Mouse (Mus musculus) kidney, postnatal 0 days (tissue): ENCODE results near the gene Atp5g3. TPM values are rescaled to one million over a fixed set of nuclear protein-coding genes. Genes with fewer than 3 reads are reported as not detected.
A peak's percentile ranks its signal among the peaks of the same experiment; 100 is the strongest.

Experiments used
- ATAC-seq: fragments of 200-750 bp; cut with Nextera tagmentation; replicated peaks from 2 replicates; pipeline ENCODE4 v1.8.0; 2017; ENCODE audit warnings: low read depth, moderate number of reproducible peaks, moderate TSS enrichment, moderate library complexity; ENCODE audit not compliant: low FRiP score
- DNase-seq: peaks from one replicate; pipeline ENCODE4 v3.0.0-alpha.2; 2016; ENCODE audit warnings: low spot score
- H3K27ac ChIP-seq: fragments of 300-500 bp; sonication (generic); 2 replicates; pipeline ENCODE4 v1.5.1; 2014; ENCODE audit warnings: mild to moderate bottlenecking
- H3K27me3 ChIP-seq: fragments of 300-500 bp; sonication (generic); 2 replicates; pipeline ENCODE4 v1.6.1; 2014; ENCODE audit warnings: low read length, mixed read lengths; ENCODE audit not compliant: insufficient read depth
- H3K36me3 ChIP-seq: fragments of 300-500 bp; sonication (generic); 2 replicates; pipeline ENCODE4 v1.6.1; 2014; ENCODE audit warnings: low read length, mixed read lengths; ENCODE audit not compliant: insufficient read depth
- H3K4me1 ChIP-seq: fragments of 300-500 bp; sonication (generic); replicated peaks from 2 replicates; pipeline ENCODE4 v1.6.1; 2014; ENCODE audit warnings: antibody characterized with exemption, low read length, mixed read lengths; ENCODE audit not compliant: insufficient read depth
- H3K4me2 ChIP-seq: fragments of 300-500 bp; sonication (generic); 2 replicates; pipeline ENCODE4 v1.6.1; 2014; ENCODE audit warnings: mild to moderate bottlenecking, low read length, moderate library complexity, mixed read lengths
- H3K4me3 ChIP-seq: fragments of 300-500 bp; sonication (generic); replicated peaks from 2 replicates; pipeline ENCODE4 v1.5.1; 2014; ENCODE audit warnings: low read depth, low read length
- H3K9ac ChIP-seq: fragments of 300-500 bp; sonication (generic); 2 replicates; pipeline ENCODE4 v1.6.1; 2014; ENCODE audit warnings: low read depth, low read length
- H3K9me3 ChIP-seq: fragments of 300-500 bp; sonication (generic); replicated peaks from 2 replicates; pipeline ENCODE4 v1.6.1; 2016; ENCODE audit warnings: low read length, inconsistent platforms, mixed read lengths
- CTCF ChIP-seq: IDR thresholded peaks from 2 replicates; pipeline ENCODE4 v1.5.1; 2016; ENCODE audit warnings: antibody characterized with exemption, low read depth, mild to moderate bottlenecking, moderate library complexity
- WGBS: fragments of 180-500 bp; shearing (Covaris S2); extraction: QIAGEN DNeasy Blood & Tissue Kit; methylation state at CpG from one replicate; pipeline ENCODE4 v1.1.7; 2014; 5-methylcytosine and 5-hydroxymethylcytosine counted together
- polyA plus RNA-seq: library from polyadenylated mRNA; unstranded; fragments of >200 nt; fragmentation: Nextera tagmentation; extraction: Ambion mirVana; gene quantifications from 2 replicates; pipeline ENCODE4 v1.2.1, GENCODE M21; 2015

The Atp5g3 gene
- 2,509 and 2,635 TPM in 2 replicates for polyA plus RNA-seq

DNA sequence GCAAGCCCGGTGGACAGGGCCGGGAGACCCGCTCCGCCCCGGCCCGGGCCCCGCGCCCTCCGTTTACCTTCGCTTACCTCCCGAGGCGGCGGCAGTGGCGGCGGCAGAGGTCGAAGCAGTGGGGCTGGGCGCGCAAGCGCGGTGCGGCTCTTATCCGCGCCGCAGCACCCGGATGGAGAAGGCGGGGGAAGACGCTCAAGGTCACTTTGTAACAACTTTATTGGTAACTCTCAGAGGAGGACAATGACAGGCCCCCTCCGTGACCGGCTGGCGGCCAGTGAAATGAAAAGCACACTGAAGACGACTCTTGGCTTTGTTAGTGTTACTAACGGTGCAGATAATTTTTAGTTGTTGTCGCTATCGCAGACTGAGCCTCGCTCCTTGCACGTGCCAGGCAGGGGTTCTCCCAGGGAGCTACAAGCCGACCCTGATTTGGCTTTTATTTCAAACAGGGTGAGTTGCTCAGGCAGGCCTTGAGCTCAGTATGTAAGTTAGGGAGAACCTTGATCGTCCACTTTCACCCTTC is at the start of gene Atp5g3:
Gene Atp5g3 (minus strand): TSS at position 152 of the 526 bp plus-strand sequence.
- under 1% methylated on average over 38 of the region's 38 CpGs for WGBS
- no peaks in the 10 kb centered on the region for H3K4me1 ChIP-seq
- DNase-seq (peak; percentile 96), ATAC-seq (peak; percentile 89)
- no peaks in the 10 kb centered on the region for H3K27me3 ChIP-seq
- no peaks in the 10 kb centered on the region for H3K9me3 ChIP-seq
- peak within 1 kb of the TSS; percentile 100 for H3K9ac ChIP-seq
- H3K4me3 ChIP-seq = peak within 1 kb of the TSS; percentile 99
- H3K4me2 ChIP-seq = peak within 1 kb of the TSS; percentile 55
- no peak for TF ChIP-seq CTCF
- H3K27ac ChIP-seq = peak within 1 kb of the TSS; percentile 98
- peaks cover 25% of the 10 kb centered on the region for H3K36me3 ChIP-seq

DNA sequence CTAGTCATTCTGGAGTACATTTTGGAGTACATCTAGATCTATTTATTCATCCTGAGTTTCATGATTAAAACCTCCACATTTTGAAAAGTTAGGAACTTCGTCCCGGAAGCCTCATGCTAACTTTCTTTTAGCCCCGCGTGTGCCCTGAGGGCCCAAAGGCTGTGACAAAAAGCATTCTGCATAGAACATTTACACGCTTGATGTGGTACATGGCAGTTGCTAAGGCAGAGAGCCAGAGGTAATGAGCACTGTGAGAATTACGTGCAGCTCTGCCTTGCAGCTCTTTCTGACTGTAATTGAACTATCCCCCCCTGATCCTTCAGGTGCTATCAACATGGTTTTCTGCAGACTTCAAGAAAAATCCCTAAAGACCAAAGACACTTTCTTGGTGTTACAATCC is 47.2 kb upstream of the Atp5g3 start:
- Histone ChIP-seq H3K9ac (no peak overlapping the region), H3K27ac (no peak overlapping the region), H3K27me3 (no peaks in the 10 kb centered on the region), H3K4me2 (no peak overlapping the region), H3K4me3 (no peak overlapping the region), H3K36me3 (no peaks in the 10 kb centered on the region), H3K9me3 (no peaks in the 10 kb centered on the region), H3K4me1 (no peaks in the 10 kb centered on the region; the same call in 1 of the 2 replicates)
- no peak for DNase-seq
- no peak for ATAC-seq
- TF ChIP-seq CTCF = no peak
- 72% methylated on average over 6 of the region's 6 CpGs for WGBS

DNA sequence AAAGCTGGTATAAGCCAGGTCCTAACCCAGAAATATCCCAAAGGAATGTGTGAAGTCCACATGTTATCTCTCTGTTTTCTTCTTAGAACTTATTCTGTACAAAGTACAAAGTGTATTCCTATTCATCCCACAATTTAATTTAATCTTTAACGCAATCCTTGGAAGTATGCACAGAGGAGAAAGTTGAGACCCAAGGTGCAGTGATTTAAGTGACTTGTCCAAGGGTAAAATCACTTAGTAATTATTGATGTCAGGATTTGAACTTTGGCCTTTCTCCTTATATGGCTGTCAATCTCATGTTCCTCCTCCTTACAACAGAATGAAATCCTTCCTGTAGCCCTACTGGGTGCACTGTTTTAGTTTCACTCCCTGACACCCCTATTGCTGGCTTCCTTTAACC is 42.5 kb upstream of the Atp5g3 start:
- H3K9ac ChIP-seq = no peak overlapping the region
- DNase-seq = no peak
- 57% methylated on average over 1 of the region's 1 CpGs for WGBS
- no peaks in the 10 kb centered on the region for H3K27me3 ChIP-seq
- TF ChIP-seq CTCF = no peak
- H3K27ac ChIP-seq = no peak overlapping the region
- no peak overlapping the region for H3K4me3 ChIP-seq
- ATAC-seq = no peak
- peaks cover 4% of the 10 kb centered on the region; the same call in 1 of the 2 replicates for H3K4me1 ChIP-seq
- no peaks in the 10 kb centered on the region for H3K36me3 ChIP-seq
- H3K9me3 ChIP-seq = no peaks in the 10 kb centered on the region
- H3K4me2 ChIP-seq = no peak overlapping the region

- Histone ChIP-seq H3K27me3 (no peaks in the 10 kb centered on the region), H3K9me3 (no peaks in the 10 kb centered on the region), H3K4me2 (peak overlapping the region; percentile 13; the same call in 1 of the 2 replicates), H3K27ac (0 out of 2 replicates have a peak overlapping the region, but pooled peaks have one; percentile 36), H3K9ac (no peak overlapping the region), H3K36me3 (no peaks in the 10 kb centered on the region), H3K4me1 (peaks cover 4% of the 10 kb centered on the region; the same call in 1 of the 2 replicates), H3K4me3 (no peak overlapping the region)
- 18% methylated on average over 8 of the region's 8 CpGs for WGBS
- peak; percentile 66 for DNase-seq
- no peak for ATAC-seq
- no peak for TF ChIP-seq CTCF
These were observed 41.6 kb upstream of the Atp5g3 start for GRCm38 (mm10) chr2:73952597-73953219.

GRCm38 (mm10) chr2:73947360-73947759 is 36.2 kb upstream of the Atp5g3 start:
- DNase-seq (no peak), ATAC-seq (no peak)
- no peaks in the 10 kb centered on the region for H3K36me3 ChIP-seq
- H3K9me3 ChIP-seq = no peaks in the 10 kb centered on the region
- TF ChIP-seq CTCF = peak; percentile 35; the same call in 1 of the 2 replicates
- H3K9ac ChIP-seq = no peak overlapping the region
- H3K4me3 ChIP-seq = no peak overlapping the region
- no peak overlapping the region for H3K4me2 ChIP-seq
- H3K4me1 ChIP-seq = 0 out of 2 replicates have a peak, but pooled peaks cover 4% of the 10 kb centered on the region
- H3K27ac ChIP-seq = no peak overlapping the region
- H3K27me3 ChIP-seq = no peaks in the 10 kb centered on the region
- WGBS = 85% methylated on average over 2 of the region's 2 CpGs

- Histone ChIP-seq H3K4me2 (no peak overlapping the region), H3K9me3 (no peaks in the 10 kb centered on the region), H3K9ac (no peak overlapping the region), H3K27ac (no peak overlapping the region), H3K4me3 (no peak overlapping the region), H3K36me3 (no peaks in the 10 kb centered on the region), H3K4me1 (no peaks in the 10 kb centered on the region), H3K27me3 (no peaks in the 10 kb centered on the region)
- no peak for TF ChIP-seq CTCF
- WGBS = 87% methylated on average over 8 of the region's 8 CpGs
- ATAC-seq = no peak
- DNase-seq = no peak
These were observed 32.6 kb upstream of the Atp5g3 start for GRCm38 (mm10) chr2:73943735-73944134.
